ENCODE assay signal across 23 mouse cellular contexts in the genomic region with DNA sequence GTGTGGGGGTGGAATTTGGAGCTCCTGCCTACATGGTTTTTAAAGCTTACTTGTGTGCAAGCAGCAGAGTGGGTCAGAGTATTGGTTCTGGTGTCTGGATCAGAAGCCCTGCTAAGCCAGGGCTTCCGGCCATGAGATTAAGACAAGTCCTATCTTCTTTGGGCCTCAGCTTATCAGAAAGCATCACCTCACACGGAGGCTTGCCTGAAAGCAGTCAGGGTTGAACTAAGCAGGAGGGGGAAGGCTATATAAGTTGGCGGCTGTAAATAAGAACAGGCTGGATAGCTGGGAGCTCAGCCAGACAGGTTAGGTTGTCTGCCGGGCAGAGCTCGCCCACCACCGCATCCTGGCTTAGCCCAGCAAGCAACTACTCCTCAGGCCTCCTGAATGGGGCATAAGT.
A peak's percentile ranks its signal among the peaks of the same experiment; 100 is the strongest.
DNase-seq lines count a peak whose midpoint lies in the region; ATAC-seq and TF ChIP-seq lines count a peak whose summit lies in the region.
"Had no signal": no experiment of that assay in that cellular context is flagged by ENCODE, and none has a peak within 500 bp of the region (broad histone marks: within the 10 kb centered on the region; RNA-seq: fewer than 3 reads in every experiment).

No protein-coding gene starts in this region.

- no peaks in the 10 kb centered on the region for H3K9me3 ChIP-seq in heart, embryonic 13.5 days
- no peaks in the 10 kb centered on the region for H3K9me3 ChIP-seq in heart, embryonic 11.5 days (replicated peaks; ENCODE audit: control insufficient read depth, low read length)
- no peaks in the 10 kb centered on the region for H3K9me3 ChIP-seq in liver, embryonic 11.5 days (ENCODE audit: control insufficient read depth, low read length)
- H3K9me3 ChIP-seq in liver, postnatal 0 days (ENCODE audit: low read length), result no peaks in the 10 kb centered on the region
- H3K9me3 ChIP-seq: forebrain, embryonic 10.5 days; forebrain, embryonic 13.5 days; hindbrain, embryonic 10.5 days; hindbrain, embryonic 13.5 days had no signal

- no peak overlapping the region for H3K27ac ChIP-seq in heart, embryonic 13.5 days (replicated peaks)
- no peak overlapping the region for H3K27ac ChIP-seq in heart, embryonic 11.5 days (ENCODE audit: low read depth, low read length)
- no peak overlapping the region for H3K27ac ChIP-seq in liver, embryonic 11.5 days (ENCODE audit: low read depth, low read length)
- no peak overlapping the region for H3K27ac ChIP-seq in liver, postnatal 0 days (ENCODE audit: low read depth)
- H3K27ac ChIP-seq: forebrain, embryonic 10.5 days; forebrain, embryonic 13.5 days; hindbrain, embryonic 10.5 days; hindbrain, embryonic 13.5 days had no signal

- no peak overlapping the region for H3K4me2 ChIP-seq in heart, embryonic 13.5 days
- no peak overlapping the region for H3K4me2 ChIP-seq in heart, embryonic 11.5 days
- 0 out of 2 replicates have a peak overlapping the region, but pooled peaks have one; percentile 5 for H3K4me2 ChIP-seq in liver, embryonic 11.5 days
- H3K4me2 ChIP-seq in liver, postnatal 0 days (ENCODE audit: low read depth, low read length), result no peak overlapping the region
- H3K4me2 ChIP-seq: forebrain, embryonic 13.5 days; hindbrain, embryonic 13.5 days had no signal

- H3K4me1 ChIP-seq in heart, embryonic 13.5 days, result peaks cover 51% of the 10 kb centered on the region
- H3K4me1 ChIP-seq in heart, embryonic 11.5 days (ENCODE audit: control insufficient read depth, insufficient read depth, low read length), result peaks cover 20% of the 10 kb centered on the region
- H3K4me1 ChIP-seq in liver, embryonic 11.5 days (replicated peaks; ENCODE audit: control insufficient read depth, insufficient read depth, low read length), result peaks cover 24% of the 10 kb centered on the region
- peaks cover 5% of the 10 kb centered on the region; the same call in 1 of the 2 replicates for H3K4me1 ChIP-seq in liver, postnatal 0 days (ENCODE audit: insufficient read depth)
- H3K4me1 ChIP-seq: forebrain, embryonic 13.5 days had no signal

- TF ChIP-seq EP300 in liver, postnatal 0 days (IDR thresholded peaks at IDR 0.05; ENCODE audit: low read depth), result no peak

- no peak for ATAC-seq in heart, embryonic 13.5 days (ENCODE audit: extremely low read depth, insufficient number of reproducible peaks, low FRiP score, low TSS enrichment)
- no peak for ATAC-seq in heart, embryonic 11.5 days (replicated peaks; ENCODE audit: insufficient number of reproducible peaks, low FRiP score, low TSS enrichment)
- ATAC-seq in liver, embryonic 11.5 days (replicated peaks; ENCODE audit: low FRiP score), result peak; percentile 28; the same call in 1 of the 2 replicates
- no peak for ATAC-seq in liver, postnatal 0 days
- peak; percentile 30 for ATAC-seq in megakaryocyte progenitor cell, adult 5-6 weeks (replicated peaks; ENCODE audit: poor library complexity)
- ATAC-seq: activated CD4-positive, CD25-positive, alpha-beta regulatory T cell, adult 4 months; CD4-positive, CD25-positive, alpha-beta regulatory T cell, adult 4 months; forebrain, embryonic 13.5 days; forebrain, embryonic 16.5 days; hindbrain, embryonic 16.5 days; intestine, postnatal 0 days had no signal

- peak overlapping the region; percentile 21; the same call in 1 of the 2 replicates for H3K9ac ChIP-seq in heart, embryonic 13.5 days
- no peak overlapping the region for H3K9ac ChIP-seq in heart, embryonic 11.5 days (ENCODE audit: low read depth, low read length)
- no peak overlapping the region for H3K9ac ChIP-seq in liver, embryonic 11.5 days (ENCODE audit: low read depth, low read length)
- H3K9ac ChIP-seq in liver, postnatal 0 days (replicated peaks), result no peak overlapping the region
- H3K9ac ChIP-seq: forebrain, embryonic 13.5 days; hindbrain, embryonic 13.5 days had no signal

- no peak for TF ChIP-seq CTCF in liver, postnatal 0 days (IDR thresholded peaks at IDR 0.05; ENCODE audit: low read depth)

- 13% methylated on average over 6 of the region's 6 CpGs for WGBS in heart, embryonic 13.5 days
- 20% methylated on average over 6 of the region's 6 CpGs for WGBS in heart, embryonic 11.5 days (ENCODE audit: insufficient replicate concordance)
- 41% methylated on average over 6 of the region's 6 CpGs for WGBS in liver, embryonic 11.5 days
- 61% methylated on average over 6 of the region's 6 CpGs for WGBS in liver, postnatal 0 days (ENCODE audit: insufficient replicate concordance)

- H3K27me3 ChIP-seq in heart, embryonic 13.5 days (replicated peaks), result peaks cover 22% of the 10 kb centered on the region; the same call in 1 of the 2 replicates
- 0 out of 2 replicates have a peak, but pooled peaks cover 2% of the 10 kb centered on the region for H3K27me3 ChIP-seq in heart, embryonic 11.5 days (ENCODE audit: control insufficient read depth, insufficient read depth, low read length)
- H3K27me3 ChIP-seq in liver, embryonic 11.5 days (replicated peaks; ENCODE audit: control insufficient read depth, insufficient read depth, low read length), result no peaks in the 10 kb centered on the region
- H3K27me3 ChIP-seq in liver, postnatal 0 days (ENCODE audit: insufficient read depth, low read length), result no peaks in the 10 kb centered on the region
- H3K27me3 ChIP-seq: forebrain, embryonic 13.5 days had no signal

- H3K36me3 ChIP-seq in heart, embryonic 13.5 days, result no peaks in the 10 kb centered on the region
- H3K36me3 ChIP-seq in heart, embryonic 11.5 days (ENCODE audit: control insufficient read depth, insufficient read depth, low read length), result no peaks in the 10 kb centered on the region
- H3K36me3 ChIP-seq in liver, embryonic 11.5 days (ENCODE audit: control insufficient read depth, insufficient read depth, low read length), result no peaks in the 10 kb centered on the region
- no peaks in the 10 kb centered on the region for H3K36me3 ChIP-seq in liver, postnatal 0 days (replicated peaks; ENCODE audit: insufficient read depth, low read length)
- H3K36me3 ChIP-seq: forebrain, embryonic 10.5 days; hindbrain, embryonic 10.5 days; hindbrain, embryonic 13.5 days had no signal

- DNase-seq in liver, embryonic 11.5 days (ENCODE audit: low spot score), result no peak
- no peak for DNase-seq in liver, postnatal 0 days
- no peak for DNase-seq in urinary bladder, adult 2 months (ENCODE audit: low spot score)
- DNase-seq: adrenal gland, adult 8-10 months; adrenal gland, postnatal 25 days; cerebellum, adult 11-12 months; cerebellum, adult 8-10 months; gastrocnemius, postnatal 25 days; heart, adult 18-20 months; heart, postnatal 10 days; heart, postnatal 36 days had no signal

- H3K4me3 ChIP-seq in heart, embryonic 13.5 days, result no peak overlapping the region
- H3K4me3 ChIP-seq in heart, embryonic 11.5 days (ENCODE audit: low read depth, low read length), result no peak overlapping the region
- H3K4me3 ChIP-seq in liver, embryonic 11.5 days (ENCODE audit: low read depth, low read length), result no peak overlapping the region
- H3K4me3 ChIP-seq in liver, postnatal 0 days (ENCODE audit: low read depth, low read length), result no peak overlapping the region
- H3K4me3 ChIP-seq: forebrain, embryonic 10.5 days; forebrain, embryonic 13.5 days; hindbrain, embryonic 10.5 days; hindbrain, embryonic 13.5 days had no signal

Comparison
In these comparisons a context has a peak if more than half of its experiments do, and no peak if none do; other contexts are left out.
1. ATAC-seq: peak in liver, embryonic 11.5 days (single experiment) and megakaryocyte progenitor cell, adult 5-6 weeks (single experiment); none in heart, embryonic 13.5 days (single experiment), heart, embryonic 11.5 days (single experiment) and liver, postnatal 0 days (single experiment).